8 mouse cellular contexts compared by ENCODE assay signal in the genomic region with DNA sequence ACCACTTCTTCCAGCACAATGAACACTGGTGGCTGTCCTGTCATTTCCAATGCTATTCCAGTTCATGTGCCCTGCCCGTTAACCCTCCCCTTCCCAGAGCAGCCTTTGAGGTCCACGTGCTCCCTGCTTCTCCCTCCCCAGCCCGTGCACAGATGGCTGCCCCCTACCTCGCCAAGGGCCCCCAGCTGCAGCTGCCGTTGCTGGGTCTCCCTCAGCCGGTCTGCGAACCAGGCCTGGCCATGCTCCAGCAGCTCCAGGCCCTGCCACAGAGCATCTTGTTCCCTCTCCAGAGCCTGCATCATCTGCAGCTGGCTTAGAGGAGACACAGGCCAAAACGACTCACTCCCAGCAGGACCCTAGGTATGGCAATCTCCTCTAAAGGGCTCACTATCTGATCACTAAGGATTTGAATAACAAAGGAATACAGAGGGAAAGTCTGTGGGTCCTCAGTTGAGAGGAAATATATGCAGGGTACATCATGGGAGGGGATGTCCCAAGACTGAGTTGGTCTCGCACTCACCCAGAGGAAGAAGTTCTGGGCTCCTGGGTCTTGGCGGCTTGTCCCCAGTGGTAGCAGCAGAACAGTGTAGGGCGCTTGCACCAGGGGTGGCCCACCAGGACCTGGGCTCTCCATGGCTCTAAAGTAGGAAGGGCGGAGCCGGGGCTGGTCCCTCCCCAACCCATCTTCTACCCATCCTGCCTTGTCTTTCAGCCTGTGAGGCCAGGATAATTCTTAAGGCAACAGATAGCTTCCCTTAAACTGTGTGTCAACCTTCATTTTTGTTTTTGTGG. TPM values are rescaled to one million over a fixed set of nuclear protein-coding genes. Genes with fewer than 3 reads are reported as not detected.
A peak's percentile ranks its signal among the peaks of the same experiment; 100 is the strongest.
DNase-seq lines count a peak whose midpoint lies in the region; ATAC-seq and TF ChIP-seq lines count a peak whose summit lies in the region.

Gene Sapcd1 (minus strand): TSS at position 740 of the 792 bp plus-strand sequence.

- H3K36me3 ChIP-seq in heart, embryonic 10.5 days = no peaks in the 10 kb centered on the region
- no peaks in the 10 kb centered on the region for H3K36me3 ChIP-seq in hindbrain, embryonic 12.5 days
- H3K36me3 ChIP-seq in liver, embryonic 13.5 days = no peaks in the 10 kb centered on the region
- no peaks in the 10 kb centered on the region for H3K36me3 ChIP-seq in stomach, postnatal 0 days (ENCODE audit: control insufficient read depth, insufficient read depth, low read length)

- ATAC-seq in CD4-positive, CD25-positive, alpha-beta regulatory T cell, adult 4 months = peak; percentile 58
- ATAC-seq in hindbrain, embryonic 12.5 days (ENCODE audit: low FRiP score) = peak; percentile 74
- ATAC-seq in liver, embryonic 13.5 days (ENCODE audit: low read depth) = no peak
- peak; percentile 14; the same call in 1 of the 2 replicates for ATAC-seq in stomach, postnatal 0 days (ENCODE audit: low FRiP score, low TSS enrichment)

- H3K9ac ChIP-seq in hindbrain, embryonic 12.5 days = peak within 1 kb of the TSS; percentile 27; the same call in 1 of the 2 replicates
- 0 out of 2 replicates have a peak within 1 kb of the TSS, but pooled peaks have one; percentile 24 for H3K9ac ChIP-seq in liver, embryonic 13.5 days
- H3K9ac ChIP-seq in stomach, postnatal 0 days (ENCODE audit: low read length) = no peak within 1 kb of the TSS

- 39% methylated on average over 13 of the region's 13 CpGs for WGBS in heart, embryonic 10.5 days
- 33% methylated on average over 13 of the region's 13 CpGs for WGBS in hindbrain, embryonic 12.5 days
- 50% methylated on average over 13 of the region's 13 CpGs for WGBS in liver, embryonic 13.5 days (ENCODE audit: insufficient replicate concordance)
- 37% methylated on average over 13 of the region's 13 CpGs for WGBS in stomach, postnatal 0 days

- H3K9me3 ChIP-seq in heart, embryonic 10.5 days = no peaks in the 10 kb centered on the region
- no peaks in the 10 kb centered on the region for H3K9me3 ChIP-seq in hindbrain, embryonic 12.5 days (replicated peaks)
- no peaks in the 10 kb centered on the region for H3K9me3 ChIP-seq in liver, embryonic 13.5 days (replicated peaks)
- no peaks in the 10 kb centered on the region for H3K9me3 ChIP-seq in stomach, postnatal 0 days (ENCODE audit: control insufficient read depth, low read length)

- intact Hi-C loops in heart, postnatal 36 days (cut with DNase I) = loop anchor here (2.0 kb wide), 1 partner anchor 13 kb away; no protein-coding TSS in a partner anchor

- H3K27me3 ChIP-seq in heart, embryonic 10.5 days (ENCODE audit: insufficient read depth, poor library complexity, severe bottlenecking) = peaks cover 7% of the 10 kb centered on the region; the same call in 1 of the 2 replicates
- H3K27me3 ChIP-seq in hindbrain, embryonic 12.5 days = no peaks in the 10 kb centered on the region; the same call in 1 of the 2 replicates
- H3K27me3 ChIP-seq in liver, embryonic 13.5 days = no peaks in the 10 kb centered on the region
- no peaks in the 10 kb centered on the region for H3K27me3 ChIP-seq in stomach, postnatal 0 days (ENCODE audit: control insufficient read depth, insufficient read depth, low read length)

- no peak for DNase-seq in heart, embryonic 10.5 days (ENCODE audit: low spot score)
- DNase-seq in heart, postnatal 36 days = no peak
- DNase-seq in cerebellum, postnatal 25 days = peak; percentile 43 to 60
- no peak for DNase-seq in liver, embryonic 13.5 days
- DNase-seq in stomach, postnatal 0 days (ENCODE audit: low spot score) = no peak
- no peak for DNase-seq in lung, postnatal 36 days

- peak within 1 kb of the TSS; percentile 19 for H3K4me3 ChIP-seq in heart, embryonic 10.5 days
- H3K4me3 ChIP-seq in hindbrain, embryonic 12.5 days = no peak within 1 kb of the TSS
- no peak within 1 kb of the TSS for H3K4me3 ChIP-seq in liver, embryonic 13.5 days (replicated peaks)
- peak within 1 kb of the TSS; percentile 4; the same call in 1 of the 2 replicates for H3K4me3 ChIP-seq in stomach, postnatal 0 days (ENCODE audit: low read depth, low read length)

- H3K27ac ChIP-seq in heart, embryonic 10.5 days = peak within 1 kb of the TSS; percentile 80
- H3K27ac ChIP-seq in hindbrain, embryonic 12.5 days = peak within 1 kb of the TSS; percentile 64
- 0 out of 2 replicates have a peak within 1 kb of the TSS, but pooled peaks have one; percentile 34 for H3K27ac ChIP-seq in liver, embryonic 13.5 days
- peak within 1 kb of the TSS; percentile 53 for H3K27ac ChIP-seq in stomach, postnatal 0 days (replicated peaks)

- peak within 1 kb of the TSS; percentile 20; the same call in 1 of the 2 replicates for H3K4me2 ChIP-seq in hindbrain, embryonic 12.5 days (replicated peaks)
- H3K4me2 ChIP-seq in liver, embryonic 13.5 days = no peak within 1 kb of the TSS
- H3K4me2 ChIP-seq in stomach, postnatal 0 days (replicated peaks; ENCODE audit: low read depth) = peak within 1 kb of the TSS; percentile 18

- H3K4me1 ChIP-seq in heart, embryonic 10.5 days = peaks cover 61% of the 10 kb centered on the region
- peaks cover 27% of the 10 kb centered on the region for H3K4me1 ChIP-seq in hindbrain, embryonic 12.5 days
- peaks cover 91% of the 10 kb centered on the region for H3K4me1 ChIP-seq in liver, embryonic 13.5 days (replicated peaks)
- no peaks in the 10 kb centered on the region; the same call in 1 of the 2 replicates for H3K4me1 ChIP-seq in stomach, postnatal 0 days (replicated peaks; ENCODE audit: control insufficient read depth, insufficient read depth)

- TF ChIP-seq EP300 in stomach, postnatal 0 days (optimal IDR thresholded peaks at IDR 0.05) = no peak

- TF ChIP-seq CTCF in stomach, postnatal 0 days (IDR thresholded peaks at IDR 0.05; ENCODE audit: low read depth) = no peak

RNA-seq across cellular contexts. Expression of gene Sapcd1, which starts in this region (rescaled TPM):
- 3.3 and 4.0 TPM in 2 replicates for polyA plus RNA-seq in heart, embryonic 10.5 days (2016; fragmentation: Nextera tagmentation; extraction: Ambion mirVana)
- not detected for total RNA-seq in heart, postnatal 36 days (2021)
- polyA plus RNA-seq in CD4-positive, CD25-positive, alpha-beta regulatory T cell, adult 4 months (2017; shearing (Covaris generic)) = 1 to 10 TPM; 2.7 to 2.8 TPM
- polyA plus RNA-seq in hindbrain, embryonic 12.5 days (2016; fragmentation: Nextera tagmentation; extraction: Ambion mirVana) = 2.4 and 3.6 TPM in 2 replicates
- 2.5 and 2.8 TPM in 2 replicates for polyA plus RNA-seq in liver, embryonic 13.5 days (2015; fragmentation: Nextera tagmentation; extraction: Ambion mirVana)
- 8.0 and 8.2 TPM in 2 replicates for polyA plus RNA-seq in stomach, postnatal 0 days (2015; fragmentation: Nextera tagmentation; extraction: Ambion mirVana)

Comparison
In these comparisons a context has a peak if more than half of its experiments do, and no peak if none do; other contexts are left out.
1. DNase-seq: peak in cerebellum, postnatal 25 days (2 of 2); none in heart, embryonic 10.5 days (single experiment), heart, postnatal 36 days (0 of 2), liver, embryonic 13.5 days (single experiment), stomach, postnatal 0 days (single experiment) and lung, postnatal 36 days (single experiment).
2. H3K4me3 ChIP-seq: peak in heart, embryonic 10.5 days (single experiment) and stomach, postnatal 0 days (single experiment); none in hindbrain, embryonic 12.5 days (single experiment) and liver, embryonic 13.5 days (single experiment).
3. Peak in every context shown above with its lines, with median percentiles within 50 percentile points of each other: H3K27ac ChIP-seq.